Mouse (Mus musculus) megakaryocyte, embryonic 14.5 days (primary cell): ENCODE data around the gene Sohlh2. TPM values are rescaled to one million over a fixed set of nuclear protein-coding genes. Genes with fewer than 3 reads are reported as not detected.

Experiments
- H3K27me3 ChIP-seq: replicated peaks from 2 replicates; pipeline ENCODE3; 2012; ENCODE audit warnings: inconsistent platforms
- H3K36me3 ChIP-seq: replicated peaks from 2 replicates; pipeline ENCODE3; 2012; ENCODE audit warnings: low read length, inconsistent platforms, mixed read lengths
- H3K4me1 ChIP-seq: 2 replicates; pipeline ENCODE4 v1.6.1; 2012; ENCODE audit warnings: inconsistent platforms
- H3K4me3 ChIP-seq: replicated peaks from 2 replicates; pipeline ENCODE3; 2012; ENCODE audit warnings: moderate library complexity, mild to moderate bottlenecking, inconsistent platforms
- H3K9me3 ChIP-seq: 2 replicates; pipeline ENCODE4 v1.6.1; 2012; ENCODE audit warnings: inconsistent platforms
- FLI1 ChIP-seq: IDR thresholded peaks from 2 replicates; pipeline ENCODE4 v1.6.1; 2012; ENCODE audit warnings: low read length, inconsistent platforms, mixed read lengths
- GATA1 ChIP-seq: IDR thresholded peaks from 3 replicates; pipeline ENCODE4 v1.6.1; 2012; ENCODE audit warnings: mixed read lengths, low read length, inconsistent platforms, borderline replicate concordance
- polyA plus RNA-seq: library from polyadenylated mRNA; stranded (reverse); fragments of >175 nt; gene quantifications from 2 replicates; pipeline ENCODE4 v1.2.3, GENCODE M21; 2012; ENCODE audit warnings: low replicate concordance; ENCODE audit not compliant: insufficient read depth

Sohlh2 gene
- not detected in 2 replicates for polyA plus RNA-seq

DNA sequence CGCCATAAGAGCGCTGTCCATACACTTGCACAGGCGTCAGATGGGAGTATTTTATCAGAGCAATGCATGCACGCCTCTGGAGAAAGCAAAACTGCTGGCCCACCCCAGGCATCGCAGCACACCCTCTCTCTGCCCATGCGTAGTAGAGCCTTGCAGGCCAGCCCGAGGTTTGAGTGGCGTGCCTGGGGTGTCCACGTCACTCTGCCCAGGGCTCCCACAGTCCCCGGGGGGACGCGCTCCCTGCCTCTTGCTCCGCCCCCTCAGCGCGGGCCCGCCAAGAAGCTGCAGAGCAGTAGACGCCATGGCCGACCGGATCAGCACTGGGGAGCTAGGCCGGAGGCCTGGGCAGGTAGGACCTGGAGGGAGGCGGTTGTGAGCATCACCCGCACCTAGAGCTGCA, at the start of gene Sohlh2:
Gene Sohlh2, plus strand, starts transcription at position 263 of the 400 bp plus-strand sequence.
- no peak for TF ChIP-seq GATA1
- no peak for TF ChIP-seq FLI1
- Histone ChIP-seq H3K9me3 (peaks cover 24% of the 10 kb centered on the region), H3K27me3 (no peaks in the 10 kb centered on the region), H3K36me3 (no peaks in the 10 kb centered on the region), H3K4me3 (no peak within 1 kb of the TSS), H3K4me1 (no peaks in the 10 kb centered on the region)

DNA sequence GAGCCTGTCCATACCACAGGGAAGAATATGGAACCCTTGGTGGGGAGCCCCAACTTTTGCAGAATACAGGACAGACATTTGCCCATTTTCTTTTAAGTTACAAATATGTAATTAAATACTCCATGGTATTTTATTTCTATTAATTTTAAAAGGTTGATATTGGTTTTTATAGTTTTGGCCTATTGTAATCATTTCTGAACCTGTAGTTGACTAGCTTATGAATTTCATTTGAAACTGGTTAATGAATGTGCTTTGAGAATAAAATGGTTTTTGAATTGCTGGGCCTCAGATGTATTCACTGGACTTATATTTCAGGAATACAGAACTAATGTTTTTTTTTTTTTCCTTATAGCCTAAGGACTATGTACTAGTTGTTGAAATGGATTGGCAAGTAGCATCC, 44.8 kb upstream of the Sohlh2 start, which contains the start of gene Ccdc169:
Gene Ccdc169, plus strand, starts transcription at position 301 of the 400 bp plus-strand sequence.
- 0 out of 2 replicates have a peak, but pooled peaks cover 4% of the 10 kb centered on the region for H3K4me1 ChIP-seq
- peaks cover 56% of the 10 kb centered on the region for H3K36me3 ChIP-seq
- no peaks in the 10 kb centered on the region for H3K9me3 ChIP-seq
- H3K4me3 ChIP-seq, result no peak within 1 kb of the TSS
- H3K27me3 ChIP-seq, result no peaks in the 10 kb centered on the region
- TF ChIP-seq GATA1, result no peak
- TF ChIP-seq FLI1, result no peak

DNA sequence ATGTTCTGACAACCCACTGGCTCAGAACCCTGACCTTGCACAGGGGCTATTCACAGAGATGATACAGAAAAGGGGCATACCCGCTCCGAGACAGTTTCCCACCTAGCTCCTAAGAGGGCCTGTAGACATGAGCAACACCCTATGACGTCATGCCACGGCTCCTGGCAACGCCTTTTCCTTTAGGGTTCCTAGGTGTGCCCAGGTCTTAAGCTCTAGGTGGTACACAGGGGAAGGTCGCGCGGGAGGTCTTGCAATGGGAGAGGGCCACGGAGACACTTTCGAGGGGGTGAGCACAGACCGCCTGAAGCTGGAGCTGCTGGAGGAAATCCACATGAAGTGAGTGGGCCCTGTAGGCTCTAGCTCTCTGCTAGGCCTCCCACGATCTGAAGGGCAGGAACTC, 42.0 kb upstream of the Sohlh2 start:
- TF ChIP-seq FLI1, result no peak
- TF ChIP-seq GATA1, result no peak
- H3K4me1 ChIP-seq, result no peaks in the 10 kb centered on the region
- H3K4me3 ChIP-seq, result no peak overlapping the region
- H3K36me3 ChIP-seq, result peaks cover 29% of the 10 kb centered on the region
- no peaks in the 10 kb centered on the region for H3K27me3 ChIP-seq
- no peaks in the 10 kb centered on the region for H3K9me3 ChIP-seq

DNA sequence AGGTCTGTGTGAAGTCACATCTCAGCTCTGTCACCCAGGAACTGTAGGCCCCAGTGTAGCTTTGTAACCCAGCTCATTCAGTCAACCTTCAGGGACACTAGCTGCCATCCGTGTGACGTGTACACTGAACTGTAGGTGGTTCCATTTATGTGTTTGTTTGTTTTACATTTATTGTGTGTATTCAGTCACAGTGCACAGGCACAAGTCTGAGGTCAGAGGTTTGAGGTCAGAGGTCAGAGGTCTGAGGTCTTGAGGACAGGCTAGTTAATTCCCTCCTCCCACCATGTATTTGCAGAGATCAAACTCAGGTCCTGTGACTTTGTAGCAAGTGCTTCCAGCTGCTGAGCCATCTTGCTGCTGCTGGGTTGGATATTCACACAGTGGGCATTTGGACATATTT, 40.4 kb upstream of the Sohlh2 start:
- Histone ChIP-seq H3K9me3 (no peaks in the 10 kb centered on the region), H3K4me1 (no peaks in the 10 kb centered on the region), H3K4me3 (no peak overlapping the region), H3K36me3 (peaks cover 13% of the 10 kb centered on the region), H3K27me3 (no peaks in the 10 kb centered on the region)
- no peak for TF ChIP-seq FLI1
- TF ChIP-seq GATA1, result no peak

DNA sequence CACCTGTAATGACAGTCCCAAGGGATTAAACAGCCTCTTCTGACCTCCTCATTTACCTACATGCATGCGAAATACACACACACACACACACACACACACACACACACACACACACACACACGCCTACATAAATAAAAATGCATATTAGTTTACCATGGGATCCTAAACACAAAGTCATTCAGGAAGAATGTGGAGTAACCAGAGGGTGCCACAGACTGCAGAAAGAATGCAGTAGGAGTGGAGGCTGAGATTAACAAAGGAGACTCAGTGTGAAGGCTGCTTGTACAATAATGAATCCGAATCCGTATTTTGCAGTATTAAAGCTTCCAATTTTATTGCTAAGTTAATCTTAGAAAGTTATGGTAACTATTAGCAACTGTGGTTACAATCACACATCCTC, 36.9 kb upstream of the Sohlh2 start:
- Histone ChIP-seq H3K36me3 (no peaks in the 10 kb centered on the region), H3K4me1 (no peaks in the 10 kb centered on the region), H3K27me3 (no peaks in the 10 kb centered on the region), H3K9me3 (no peaks in the 10 kb centered on the region), H3K4me3 (no peak overlapping the region)
- no peak for TF ChIP-seq FLI1
- no peak for TF ChIP-seq GATA1

DNA sequence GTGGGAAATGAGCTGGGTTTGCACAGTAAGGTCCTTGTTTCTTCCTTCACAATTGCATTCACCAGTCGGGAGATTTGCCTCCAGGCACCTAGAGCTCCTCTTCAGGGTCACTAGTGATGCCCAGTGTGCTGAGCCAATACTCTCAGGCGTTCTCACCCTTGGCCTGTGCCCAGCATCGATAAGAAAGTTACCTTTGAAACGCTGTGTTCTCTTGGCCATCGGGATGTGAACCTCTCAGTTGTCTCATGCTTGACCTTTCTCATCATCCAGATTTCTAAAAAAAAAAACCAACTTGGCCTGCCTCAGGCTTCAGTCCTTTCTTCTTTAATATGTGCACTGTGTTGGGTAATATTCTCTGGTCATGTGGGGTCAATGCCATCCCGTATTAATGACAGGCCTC, 35.4 kb upstream of the Sohlh2 start:
- Histone ChIP-seq H3K27me3 (no peaks in the 10 kb centered on the region), H3K4me1 (no peaks in the 10 kb centered on the region), H3K4me3 (no peak overlapping the region), H3K9me3 (no peaks in the 10 kb centered on the region), H3K36me3 (no peaks in the 10 kb centered on the region)
- TF ChIP-seq FLI1, result no peak
- TF ChIP-seq GATA1, result no peak

DNA sequence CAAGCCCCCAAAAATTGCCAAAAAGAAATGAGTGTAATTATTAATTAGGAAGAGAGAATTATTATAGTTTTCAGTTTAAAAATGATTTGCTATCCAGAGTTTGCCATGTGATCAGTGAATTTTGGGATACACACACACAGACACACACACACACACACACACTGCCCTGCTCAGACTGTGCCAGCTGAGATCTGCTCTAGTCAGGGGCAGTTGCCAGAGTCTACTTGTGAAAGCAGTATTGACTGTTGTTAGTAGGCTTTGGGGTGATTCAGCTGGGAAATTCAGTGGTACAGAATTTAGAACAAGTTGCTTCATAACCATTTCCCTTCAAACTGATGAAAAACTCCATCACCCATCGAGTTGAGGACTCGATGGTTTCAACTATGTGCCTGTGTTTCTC, 34.7 kb upstream of the Sohlh2 start:
- Histone ChIP-seq H3K4me1 (no peaks in the 10 kb centered on the region), H3K27me3 (no peaks in the 10 kb centered on the region), H3K9me3 (no peaks in the 10 kb centered on the region), H3K36me3 (no peaks in the 10 kb centered on the region), H3K4me3 (no peak overlapping the region)
- TF ChIP-seq GATA1, result no peak
- no peak for TF ChIP-seq FLI1

DNA sequence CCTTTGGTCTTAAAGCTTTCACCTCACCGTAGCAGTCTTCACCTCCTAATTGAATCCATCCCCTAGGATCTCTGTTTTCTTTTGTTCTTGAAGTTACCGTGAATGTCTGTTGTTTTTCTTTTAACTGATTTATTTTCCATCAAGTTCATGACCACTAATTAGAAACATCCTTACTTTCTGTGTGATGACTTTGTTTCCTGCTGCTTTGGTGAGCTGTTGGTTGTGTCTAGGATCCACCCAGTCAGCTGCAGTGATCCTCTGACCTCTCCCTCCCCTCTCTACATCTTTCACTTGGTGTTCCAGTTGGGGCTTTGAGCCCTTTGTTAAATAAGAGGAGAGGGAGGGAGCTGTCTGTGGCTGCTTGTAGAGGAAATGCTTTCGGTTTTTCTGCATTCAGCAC, 33.7 kb upstream of the Sohlh2 start:
- H3K9me3 ChIP-seq, result no peaks in the 10 kb centered on the region
- no peaks in the 10 kb centered on the region for H3K4me1 ChIP-seq
- no peaks in the 10 kb centered on the region for H3K36me3 ChIP-seq
- no peaks in the 10 kb centered on the region for H3K27me3 ChIP-seq
- H3K4me3 ChIP-seq, result no peak overlapping the region
- no peak for TF ChIP-seq GATA1
- no peak for TF ChIP-seq FLI1

DNA sequence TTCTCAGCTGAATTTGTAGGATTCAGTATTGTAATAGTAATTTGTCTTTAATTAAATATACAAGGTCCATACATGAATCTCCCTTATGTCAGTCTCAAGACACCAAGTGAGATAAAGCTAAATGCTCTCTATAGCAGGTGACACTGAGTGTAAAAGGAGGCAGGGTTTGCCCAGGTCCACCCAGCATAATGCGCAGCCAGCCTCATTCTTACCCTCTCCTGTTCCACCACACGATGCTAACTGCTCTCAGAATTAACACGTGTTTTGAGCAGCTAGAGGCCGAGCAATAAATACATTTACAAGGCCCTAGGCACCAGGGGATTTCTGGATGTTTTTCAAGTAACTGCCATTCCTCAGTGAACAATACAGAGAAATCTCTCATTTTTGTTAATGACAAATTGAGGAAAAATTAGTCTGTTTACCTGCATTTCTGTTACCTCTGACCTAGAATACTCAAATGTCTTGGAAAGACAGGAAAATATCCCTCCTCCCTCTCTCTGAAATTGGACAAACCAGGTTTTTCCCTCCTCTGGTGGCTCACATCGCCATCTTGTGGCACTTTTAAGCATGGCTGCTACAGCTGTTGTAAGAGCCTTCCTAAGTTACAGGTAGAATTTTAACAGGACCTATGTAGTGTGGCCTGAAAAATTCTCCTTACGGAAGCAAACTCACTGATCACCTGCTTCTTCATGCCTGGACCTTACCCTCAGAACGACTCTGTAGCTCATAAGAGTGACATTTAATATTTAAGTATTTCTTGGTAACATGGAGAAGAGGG, 30.0 kb upstream of the Sohlh2 start:
- TF ChIP-seq GATA1, result no peak
- no peak for TF ChIP-seq FLI1
- H3K9me3 ChIP-seq, result no peaks in the 10 kb centered on the region
- no peaks in the 10 kb centered on the region for H3K4me1 ChIP-seq
- peaks cover 3% of the 10 kb centered on the region for H3K27me3 ChIP-seq
- no peak overlapping the region for H3K4me3 ChIP-seq
- H3K36me3 ChIP-seq, result no peaks in the 10 kb centered on the region

DNA sequence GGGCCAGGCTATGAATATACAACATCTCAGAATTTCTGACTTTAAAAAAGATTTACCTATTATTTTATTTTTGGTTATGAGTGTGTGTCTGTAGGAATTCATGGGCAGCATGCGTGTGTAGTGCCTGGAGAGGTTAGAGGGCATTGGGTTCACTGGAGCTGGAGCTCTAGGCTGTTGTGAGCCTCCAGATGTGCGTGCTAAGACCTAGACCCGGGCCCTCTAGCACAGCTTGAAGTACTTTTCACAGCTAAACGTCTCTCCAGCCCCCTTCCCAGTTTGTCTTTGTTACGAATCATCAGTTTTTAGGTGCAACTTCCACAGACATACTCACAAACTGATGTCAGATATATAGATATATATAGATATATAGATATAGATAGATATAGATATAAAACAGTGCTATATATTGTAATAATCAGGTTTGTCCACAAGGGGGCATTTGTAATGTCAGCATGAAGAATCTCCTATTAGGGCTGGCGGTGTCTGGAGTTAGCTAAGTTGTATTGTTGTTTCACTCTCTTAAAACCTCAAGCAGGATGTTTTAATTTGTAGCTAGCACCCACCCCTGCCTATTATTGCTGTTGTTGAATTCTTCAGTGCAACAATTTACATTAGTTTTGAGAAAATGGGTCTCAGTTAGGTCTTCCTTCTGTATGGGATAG, 29.0 kb upstream of the Sohlh2 start:
- H3K9me3 ChIP-seq, result peaks cover 3% of the 10 kb centered on the region; the same call in 1 of the 2 replicates
- no peaks in the 10 kb centered on the region for H3K4me1 ChIP-seq
- H3K36me3 ChIP-seq, result no peaks in the 10 kb centered on the region
- no peak overlapping the region for H3K4me3 ChIP-seq
- TF ChIP-seq FLI1 (no peak), GATA1 (no peak)
- H3K27me3 ChIP-seq, result peaks cover 3% of the 10 kb centered on the region
